Mouse (Mus musculus) olfactory bulb, adult 2 months (tissue): ENCODE measurements around the gene Zfp512b. TPM values are rescaled to one million over a fixed set of nuclear protein-coding genes. Genes with fewer than 3 reads are reported as not detected.

ENCODE experiments used
- H3K27ac ChIP-seq: fragments of 200-500 bp; 2 replicates; pipeline ENCODE4 v1.5.1; 2012; ENCODE audit warnings: low read depth, low read length; ENCODE audit not compliant: insufficient read depth
- H3K4me1 ChIP-seq: fragments of 200-500 bp; 2 replicates; pipeline ENCODE4 v1.6.1; 2012; ENCODE audit warnings: low read length; ENCODE audit not compliant: control insufficient read depth, insufficient read depth
- H3K4me3 ChIP-seq: fragments of 200-500 bp; 2 replicates; pipeline ENCODE4 v1.5.1; 2012; ENCODE audit warnings: mild to moderate bottlenecking, low read depth, low read length, moderate library complexity; ENCODE audit not compliant: insufficient read depth
- CTCF ChIP-seq: fragments of 200-500 bp; IDR thresholded peaks from 2 replicates; pipeline ENCODE4 v1.5.1; 2012; ENCODE audit warnings: low read depth, mild to moderate bottlenecking, low read length, moderate library complexity; ENCODE audit not compliant: insufficient read depth
- POLR2A ChIP-seq: fragments of 200-500 bp; IDR thresholded peaks from 2 replicates; pipeline ENCODE4 v1.6.1; 2012; ENCODE audit warnings: mild to moderate bottlenecking, low read depth, low read length, moderate library complexity; ENCODE audit not compliant: insufficient read depth
- WGBS: fragments of 180-500 bp; shearing (Covaris S2); methylation state at CpG from one replicate; pipeline ENCODE4 v1.1.7; 2018; 5-methylcytosine and 5-hydroxymethylcytosine counted together
- polyA plus RNA-seq: library from polyadenylated mRNA; stranded (reverse); fragments of >200 nt; gene quantifications from 2 replicates; pipeline ENCODE4 v1.2.4, GENCODE M21; 2012; ENCODE audit warnings: low replicate concordance; ENCODE audit not compliant: missing spikeins, insufficient read depth, insufficient read length

The Zfp512b gene
- polyA plus RNA-seq, 1 experiment = not detected

DNA sequence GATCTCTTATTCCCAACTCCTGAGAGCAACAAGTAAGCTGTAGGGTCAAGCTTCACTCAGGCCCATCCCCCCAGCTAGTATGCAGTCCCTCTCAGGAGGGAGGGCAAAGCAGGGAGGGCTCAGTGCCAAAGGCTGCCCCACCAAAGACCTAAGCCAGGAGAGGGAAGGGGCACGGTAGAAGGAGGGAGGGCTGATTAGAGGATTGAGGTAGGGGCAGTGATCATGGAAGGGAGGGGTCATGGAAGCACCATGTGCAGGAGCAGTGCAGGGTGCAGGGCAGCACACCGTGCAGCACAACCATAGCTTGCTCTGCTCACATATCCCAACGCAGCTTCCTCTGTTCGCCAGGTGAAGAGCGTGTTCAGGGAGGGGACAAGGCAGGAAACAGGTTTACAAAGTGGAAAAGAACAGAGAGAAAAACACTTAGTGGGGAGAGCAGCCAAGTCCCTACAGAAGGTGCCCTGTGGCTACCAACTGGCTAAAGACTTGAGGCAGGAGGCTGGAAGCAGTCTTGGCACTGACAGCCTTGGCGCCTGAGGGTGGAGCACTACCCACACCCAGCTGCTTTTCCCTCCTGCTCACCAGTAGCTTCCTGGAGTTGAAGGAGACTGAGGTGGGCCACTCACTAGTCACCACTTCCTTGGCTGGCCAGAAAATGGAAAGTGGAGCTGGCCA lies 21.5 kb downstream of the Zfp512b start:
- 62% methylated on average over 6 of the region's 6 CpGs for WGBS
- H3K4me3 ChIP-seq = no peak overlapping the region
- H3K27ac ChIP-seq = no peak overlapping the region
- H3K4me1 ChIP-seq = no peaks in the 10 kb centered on the region
- TF ChIP-seq POLR2A = no peak
- TF ChIP-seq CTCF = no peak

DNA sequence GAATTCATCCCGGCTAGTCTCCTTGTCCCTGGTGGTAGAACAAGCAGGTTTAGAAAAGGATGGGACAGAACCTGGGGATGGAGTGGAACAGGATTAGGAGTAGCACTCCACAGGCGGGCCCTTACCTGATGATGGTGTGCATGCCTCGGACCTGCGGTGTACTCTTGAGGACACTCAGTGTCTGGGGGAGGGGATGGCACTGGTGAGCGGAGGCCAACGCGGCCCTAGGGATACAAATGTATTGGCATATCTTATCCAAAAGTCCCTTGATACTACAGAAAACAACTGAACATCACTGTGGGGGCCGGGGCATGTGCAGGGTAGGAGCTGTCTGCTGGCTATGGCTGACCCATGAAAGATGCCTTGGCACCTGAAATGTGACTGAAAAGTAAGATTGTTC lies 22.2 kb downstream of the Zfp512b start:
- no peak overlapping the region for H3K4me3 ChIP-seq
- 86% methylated on average over 8 of the region's 8 CpGs for WGBS
- H3K27ac ChIP-seq = no peak overlapping the region
- no peaks in the 10 kb centered on the region for H3K4me1 ChIP-seq
- TF ChIP-seq POLR2A (no peak), CTCF (no peak)

DNA sequence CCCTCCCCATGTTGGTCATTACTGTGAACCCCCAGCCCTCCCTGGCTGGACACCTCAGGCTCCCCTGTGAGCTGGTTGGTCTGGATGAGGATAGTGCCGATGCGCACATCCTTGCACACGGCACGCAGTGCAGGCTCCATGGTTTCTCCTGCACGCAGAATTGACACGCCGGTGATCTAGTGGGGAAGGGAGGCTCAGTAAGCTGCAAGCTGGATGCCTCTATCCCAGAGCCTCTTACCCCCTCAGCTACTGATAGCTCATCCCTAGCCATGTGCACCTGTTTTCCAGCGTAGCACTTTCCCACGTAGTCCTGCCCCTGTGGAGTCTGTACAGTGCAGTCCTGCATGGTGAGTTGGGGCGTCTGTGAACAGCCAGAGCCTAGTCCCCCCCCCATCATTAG lies 22.7 kb downstream of the Zfp512b start:
- H3K27ac ChIP-seq = no peak overlapping the region
- WGBS = 94% methylated on average over 10 of the region's 10 CpGs
- no peaks in the 10 kb centered on the region for H3K4me1 ChIP-seq
- H3K4me3 ChIP-seq = no peak overlapping the region
- TF ChIP-seq POLR2A (no peak), CTCF (no peak)

DNA sequence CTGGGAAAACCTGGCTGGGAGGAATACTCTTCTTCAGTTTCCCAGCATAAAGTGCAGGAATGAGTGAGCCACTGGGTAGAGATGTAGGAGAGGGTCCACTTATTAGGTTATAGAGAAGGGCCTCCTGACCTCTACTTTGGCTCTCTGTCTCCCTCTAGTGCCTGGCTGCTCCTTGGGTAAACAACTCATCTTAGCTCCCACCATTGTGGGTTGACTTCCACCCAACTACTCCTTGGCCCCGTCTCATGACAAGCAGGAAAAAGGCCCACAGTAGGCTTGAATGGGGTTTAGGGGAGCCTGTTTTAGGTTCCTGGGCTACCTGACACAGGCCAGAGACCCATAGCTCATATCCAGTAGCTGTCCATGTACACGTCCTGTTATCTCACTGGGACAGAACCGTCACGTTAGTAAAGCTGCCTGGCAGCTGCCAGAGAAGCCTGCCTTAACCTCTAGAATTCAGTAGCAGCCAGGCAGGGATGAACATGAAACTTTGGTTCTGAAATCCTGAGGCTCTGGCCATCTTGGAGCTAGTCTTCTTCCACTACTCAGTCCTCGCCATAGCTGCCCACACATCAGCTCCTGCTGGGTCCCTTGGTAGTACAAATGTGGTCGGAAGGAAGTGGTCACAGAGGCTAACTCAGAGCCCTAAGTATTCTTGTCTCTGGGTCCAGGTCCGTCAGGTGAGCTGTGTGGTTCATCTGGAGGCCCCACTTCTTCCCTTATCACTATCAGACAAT lies 24.2 kb downstream of the Zfp512b start:
- TF ChIP-seq POLR2A (no peak), CTCF (no peak)
- no peak overlapping the region for H3K27ac ChIP-seq
- 75% methylated on average over 7 of the region's 7 CpGs for WGBS
- no peaks in the 10 kb centered on the region for H3K4me1 ChIP-seq
- H3K4me3 ChIP-seq = no peak overlapping the region

DNA sequence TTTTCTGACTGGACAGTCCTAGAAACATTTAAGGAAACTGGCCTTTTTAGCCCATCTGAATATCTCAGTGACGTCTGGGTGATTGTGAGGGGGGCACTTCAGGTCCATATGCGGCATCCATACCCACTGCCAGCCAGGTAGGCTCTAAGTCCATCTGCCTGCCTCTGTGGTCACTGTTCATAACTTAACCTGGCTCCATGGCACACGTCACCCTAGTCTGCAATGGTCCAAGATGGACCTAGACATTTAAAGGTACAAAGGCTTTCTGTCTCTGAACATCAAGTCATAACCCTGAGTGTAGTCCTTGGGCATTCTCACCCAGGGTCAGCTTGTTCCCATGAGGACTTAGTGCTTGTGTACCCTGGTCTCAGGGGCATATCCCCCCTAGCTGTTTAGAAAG lies 25.3 kb downstream of the Zfp512b start:
- Histone ChIP-seq H3K27ac (no peak overlapping the region), H3K4me3 (no peak overlapping the region), H3K4me1 (no peaks in the 10 kb centered on the region)
- WGBS = 89% methylated on average over 3 of the region's 3 CpGs
- TF ChIP-seq POLR2A (no peak), CTCF (no peak)

DNA sequence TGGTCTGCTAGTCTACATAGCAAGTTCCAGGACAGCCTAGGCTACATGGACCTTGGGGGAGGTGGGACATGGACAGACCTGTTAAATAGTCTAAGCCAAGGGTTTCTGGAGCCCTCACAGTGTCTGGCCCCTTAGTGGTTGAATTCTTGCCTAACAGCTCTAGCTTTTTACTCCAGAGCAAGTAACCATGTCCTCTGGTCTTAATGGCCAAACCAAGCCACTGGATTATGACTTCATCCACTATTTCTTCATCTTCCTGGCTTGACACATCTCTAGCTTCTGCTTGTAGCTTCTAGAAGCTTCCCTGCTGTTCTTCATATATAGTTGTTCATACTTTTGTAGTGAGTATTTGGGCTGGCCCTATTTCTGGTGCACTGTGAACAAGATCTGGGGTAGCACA lies 38.8 kb downstream of the Zfp512b start:
- TF ChIP-seq CTCF = no peak
- TF ChIP-seq POLR2A = no peak
- H3K27ac ChIP-seq = no peak overlapping the region

DNA sequence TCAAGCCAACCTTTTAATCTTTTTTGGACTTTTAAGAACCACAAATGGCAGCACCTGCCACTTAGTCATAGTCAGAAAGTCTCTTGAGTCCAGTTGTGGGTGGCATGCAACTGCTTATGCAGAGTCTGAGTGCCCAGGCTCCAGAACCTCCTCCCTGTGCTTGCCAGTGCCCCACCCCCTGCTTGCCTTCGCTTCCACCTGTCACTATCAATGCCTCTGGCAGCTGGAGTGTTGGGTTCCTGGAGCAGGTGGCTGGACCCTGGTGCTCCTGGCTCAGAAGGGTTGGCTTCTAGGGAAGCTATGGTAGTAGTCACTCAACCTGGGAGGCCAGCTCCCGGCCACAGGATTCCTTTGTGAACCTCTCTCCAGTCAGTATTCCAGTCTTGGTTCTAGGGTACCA lies 42.4 kb downstream of the Zfp512b start:
- no peak overlapping the region for H3K4me3 ChIP-seq
- TF ChIP-seq POLR2A (no peak), CTCF (no peak)
- H3K27ac ChIP-seq = no peak overlapping the region
- WGBS = 91% methylated on average over 2 of the region's 2 CpGs
- peaks cover 10% of the 10 kb centered on the region; the same call in 1 of the 2 replicates for H3K4me1 ChIP-seq

More for the DNA sequence above, 38.8 kb downstream of the Zfp512b start:
- no peak overlapping the region for H3K4me3 ChIP-seq
- peaks cover 6% of the 10 kb centered on the region; the same call in 1 of the 2 replicates for H3K4me1 ChIP-seq

DNA sequence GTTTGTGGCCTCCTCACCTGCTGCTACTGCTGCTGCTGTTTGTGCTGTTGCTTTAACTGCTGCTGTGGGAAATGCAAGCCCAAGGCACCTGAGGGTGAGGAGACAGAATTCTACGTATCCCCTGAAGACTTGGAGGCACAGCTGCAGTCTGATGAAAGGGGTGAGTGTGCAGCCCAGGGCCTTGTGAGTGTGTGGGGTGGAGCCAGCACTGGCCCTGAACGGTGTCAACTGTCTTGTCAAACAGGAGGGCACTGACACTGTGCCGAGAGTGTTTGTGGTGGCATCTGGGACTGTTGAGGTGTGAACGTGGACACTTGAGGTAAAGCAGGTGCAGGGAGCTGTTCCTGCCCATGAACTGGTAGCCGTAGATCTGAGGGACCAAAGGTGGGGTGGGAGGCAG lies 43.9 kb downstream of the Zfp512b start:
- Histone ChIP-seq H3K4me3 (no peak overlapping the region), H3K4me1 (peaks cover 10% of the 10 kb centered on the region; the same call in 1 of the 2 replicates), H3K27ac (no peak overlapping the region)
- WGBS = 65% methylated on average over 5 of the region's 5 CpGs
- TF ChIP-seq POLR2A (no peak), CTCF (no peak)

DNA sequence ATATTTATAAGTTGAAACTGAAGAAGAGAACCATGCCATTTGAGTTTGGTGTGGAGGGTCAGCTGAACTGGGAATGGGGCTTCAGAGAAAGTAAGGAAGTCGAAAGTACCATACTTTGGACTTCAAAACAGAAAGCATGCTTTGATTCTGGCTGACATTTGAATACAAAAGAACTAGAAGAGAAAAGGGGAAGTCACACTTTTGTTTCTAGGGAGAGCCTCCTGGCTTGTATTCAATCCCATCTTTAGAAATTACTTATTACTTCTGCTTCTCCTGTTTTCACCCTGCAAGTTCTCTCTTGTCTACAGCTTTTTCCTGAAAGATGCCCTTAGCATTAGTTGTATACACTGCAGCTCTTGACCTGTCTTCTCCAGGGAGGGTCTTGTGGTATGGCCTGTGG lies 44.4 kb downstream of the Zfp512b start:
- Histone ChIP-seq H3K27ac (no peak overlapping the region), H3K4me1 (peaks cover 10% of the 10 kb centered on the region; the same call in 1 of the 2 replicates), H3K4me3 (no peak overlapping the region)
- TF ChIP-seq CTCF (no peak), POLR2A (no peak)
- 56% methylated on average over 1 of the region's 1 CpGs for WGBS
